Mouse (Mus musculus) midbrain, embryonic 13.5 days (tissue): ENCODE measurements around the gene Atp6v0e2. TPM values are rescaled to one million over a fixed set of nuclear protein-coding genes. Genes with fewer than 3 reads are reported as not detected.

Experiments
- ATAC-seq: fragments of 200-750 bp; cut with Nextera tagmentation; 2 replicates; pipeline ENCODE4 v1.8.0; 2017; ENCODE audit warnings: mild to moderate bottlenecking, moderate TSS enrichment, moderate library complexity
- H3K27ac ChIP-seq: fragments of 300-500 bp; sonication (generic); 2 replicates; pipeline ENCODE4 v1.5.1; 2015; ENCODE audit warnings: inconsistent platforms, mild to moderate bottlenecking, moderate library complexity
- H3K27me3 ChIP-seq: fragments of 300-500 bp; sonication (generic); 2 replicates; pipeline ENCODE4 v1.6.1; 2015; ENCODE audit warnings: mild to moderate bottlenecking, inconsistent platforms
- H3K36me3 ChIP-seq: fragments of 300-500 bp; sonication (generic); 2 replicates; pipeline ENCODE4 v1.6.1; 2015; ENCODE audit warnings: mild to moderate bottlenecking, inconsistent platforms
- H3K4me1 ChIP-seq: fragments of 300-500 bp; sonication (generic); replicated peaks from 2 replicates; pipeline ENCODE4 v1.6.1; 2015; ENCODE audit warnings: inconsistent platforms
- H3K4me2 ChIP-seq: fragments of 300-500 bp; sonication (generic); replicated peaks from 2 replicates; pipeline ENCODE4 v1.6.1; 2015; ENCODE audit warnings: moderate library complexity, mild to moderate bottlenecking, inconsistent platforms
- H3K4me3 ChIP-seq: fragments of 300-500 bp; sonication (generic); replicated peaks from 2 replicates; pipeline ENCODE4 v1.5.1; 2015; ENCODE audit warnings: mild to moderate bottlenecking, inconsistent platforms
- H3K9ac ChIP-seq: fragments of 300-500 bp; sonication (generic); replicated peaks from 2 replicates; pipeline ENCODE4 v1.6.1; 2015; ENCODE audit warnings: mild to moderate bottlenecking, inconsistent platforms
- H3K9me3 ChIP-seq: fragments of 300-500 bp; sonication (generic); 2 replicates; pipeline ENCODE4 v1.6.1; 2016; ENCODE audit warnings: mild to moderate bottlenecking, inconsistent platforms
- WGBS: fragments of 180-500 bp; shearing (Covaris S2); methylation state at CpG from one replicate; pipeline ENCODE4 v1.1.7; 2015; 5-methylcytosine and 5-hydroxymethylcytosine counted together
- polyA plus RNA-seq: library from polyadenylated mRNA; unstranded; fragments of >200 nt; fragmentation: Nextera tagmentation; extraction: Ambion mirVana; gene quantifications from 2 replicates; pipeline ENCODE4 v1.2.1, GENCODE M21; 2015

The Atp6v0e2 gene
- polyA plus RNA-seq, 1 experiment from 2014 or later: 174 TPM

GRCm38 (mm10) chr6:48541560-48542450 lies 4.4 kb downstream of the Atp6v0e2 start:
- Histone ChIP-seq H3K27ac (no peak overlapping the region), H3K4me2 (no peak overlapping the region), H3K9me3 (no peaks in the 10 kb centered on the region), H3K4me1 (peaks cover 22% of the 10 kb centered on the region), H3K4me3 (no peak overlapping the region), H3K36me3 (peaks cover 37% of the 10 kb centered on the region), H3K27me3 (no peaks in the 10 kb centered on the region), H3K9ac (no peak overlapping the region)
- ATAC-seq: no peak
- WGBS: 75% methylated on average over 7 of the region's 7 CpGs

GRCm38 (mm10) chr6:48542631-48543030 lies 5.2 kb downstream of the Atp6v0e2 start:
- Histone ChIP-seq H3K9ac (no peak overlapping the region), H3K36me3 (peaks cover 37% of the 10 kb centered on the region), H3K27me3 (no peaks in the 10 kb centered on the region), H3K27ac (no peak overlapping the region), H3K4me2 (no peak overlapping the region), H3K9me3 (no peaks in the 10 kb centered on the region), H3K4me3 (no peak overlapping the region), H3K4me1 (peaks cover 19% of the 10 kb centered on the region)
- ATAC-seq: no peak
- whole genome bisulfite sequencing: 93% methylated on average over 3 of the region's 3 CpGs

- no peaks in the 10 kb centered on the region for H3K27me3 ChIP-seq
- peaks cover 30% of the 10 kb centered on the region for H3K36me3 ChIP-seq
- no peak overlapping the region for H3K4me3 ChIP-seq
- whole genome bisulfite sequencing: 80% methylated on average over 5 of the region's 5 CpGs
- no peaks in the 10 kb centered on the region for H3K9me3 ChIP-seq
- no peak for ATAC-seq
- H3K4me1 ChIP-seq: no peaks in the 10 kb centered on the region
- H3K27ac ChIP-seq: no peak overlapping the region
- no peak overlapping the region for H3K4me2 ChIP-seq
- H3K9ac ChIP-seq: no peak overlapping the region
Measured at GRCm38 (mm10) chr6:48545251-48545650, 7.8 kb downstream of the Atp6v0e2 start.

DNA sequence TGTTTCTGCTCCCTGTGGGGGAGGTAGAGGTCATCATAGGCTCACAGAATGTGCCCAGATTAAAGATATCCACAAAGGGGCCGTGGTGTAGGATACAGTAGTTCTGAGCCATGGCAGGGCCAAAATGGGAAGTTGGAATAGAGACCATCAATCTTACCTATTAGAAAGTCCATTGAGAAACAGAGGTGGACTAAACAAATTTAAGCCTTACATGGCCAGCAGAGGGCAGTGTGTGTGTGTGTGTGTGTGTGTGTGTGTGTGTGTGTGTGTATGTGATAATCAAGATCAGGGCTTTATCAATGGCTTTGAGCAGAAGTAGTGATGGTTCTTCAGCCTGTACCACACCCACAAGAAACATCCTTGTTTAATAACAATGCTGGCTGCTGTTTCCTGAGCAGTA lies 8.9 kb downstream of the Atp6v0e2 start:
- no peak overlapping the region for H3K27ac ChIP-seq
- 67% methylated on average over 1 of the region's 1 CpGs for WGBS
- no peaks in the 10 kb centered on the region for H3K4me1 ChIP-seq
- peaks cover 20% of the 10 kb centered on the region for H3K36me3 ChIP-seq
- no peak overlapping the region for H3K4me3 ChIP-seq
- no peak overlapping the region for H3K4me2 ChIP-seq
- no peaks in the 10 kb centered on the region for H3K9me3 ChIP-seq
- peak; percentile 9; the same call in 1 of the 2 replicates for ATAC-seq
- no peaks in the 10 kb centered on the region for H3K27me3 ChIP-seq
- H3K9ac ChIP-seq: no peak overlapping the region

DNA sequence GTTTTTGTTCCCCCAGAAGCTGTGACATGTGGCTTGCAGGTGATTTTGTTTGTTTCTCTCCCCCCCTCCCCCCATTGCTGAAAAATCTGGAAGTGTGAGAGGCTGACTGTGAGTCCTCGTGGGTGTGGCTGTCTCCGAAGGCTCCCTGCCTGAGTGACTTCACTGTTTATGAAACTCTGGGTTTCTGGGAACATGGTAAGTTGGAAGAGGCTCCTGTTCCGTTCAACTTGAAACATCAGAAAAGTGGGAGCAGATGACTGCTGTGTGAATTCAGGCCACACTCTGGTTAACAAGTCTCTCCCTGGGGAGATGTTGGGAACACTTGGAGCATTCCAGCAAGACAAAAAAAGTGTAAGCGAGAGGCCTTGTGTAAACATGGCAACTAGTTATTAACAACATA lies 9.4 kb downstream of the Atp6v0e2 start:
- Histone ChIP-seq H3K9me3 (no peaks in the 10 kb centered on the region), H3K9ac (no peak overlapping the region), H3K27ac (no peak overlapping the region), H3K27me3 (no peaks in the 10 kb centered on the region), H3K4me3 (no peak overlapping the region), H3K4me2 (no peak overlapping the region), H3K4me1 (no peaks in the 10 kb centered on the region), H3K36me3 (peaks cover 14% of the 10 kb centered on the region)
- WGBS: 73% methylated on average over 4 of the region's 4 CpGs
- no peak for ATAC-seq

GRCm38 (mm10) chr6:48548314-48548713 lies 10.9 kb downstream of the Atp6v0e2 start:
- Histone ChIP-seq H3K9me3 (no peaks in the 10 kb centered on the region), H3K4me2 (no peak overlapping the region), H3K36me3 (0 out of 2 replicates have a peak, but pooled peaks cover under 1% of the 10 kb centered on the region), H3K27me3 (no peaks in the 10 kb centered on the region), H3K4me1 (no peaks in the 10 kb centered on the region), H3K4me3 (no peak overlapping the region), H3K27ac (no peak overlapping the region), H3K9ac (no peak overlapping the region)
- no peak for ATAC-seq
- 89% methylated on average over 6 of the region's 6 CpGs for WGBS

DNA sequence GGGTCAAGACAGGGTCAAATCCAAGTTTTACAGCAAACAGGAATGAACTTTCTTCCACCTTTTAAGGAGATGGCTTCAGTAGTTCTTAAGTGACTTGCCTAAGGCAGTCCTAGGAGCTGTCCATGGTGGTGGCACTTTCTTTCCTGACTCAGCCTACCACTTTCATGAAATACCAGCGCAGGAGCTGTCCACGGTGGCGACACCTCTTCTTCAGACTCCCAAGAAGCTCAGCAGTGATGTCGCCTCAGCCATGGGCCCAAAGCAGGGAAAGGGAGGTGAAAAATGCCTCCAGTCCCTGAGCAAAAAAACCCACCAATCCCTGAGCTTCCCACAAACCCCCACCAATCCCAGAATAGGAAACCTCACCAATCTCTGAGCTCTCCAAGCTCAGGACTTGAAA lies 15.5 kb downstream of the Atp6v0e2 start:
- H3K27ac ChIP-seq: no peak overlapping the region

DNA sequence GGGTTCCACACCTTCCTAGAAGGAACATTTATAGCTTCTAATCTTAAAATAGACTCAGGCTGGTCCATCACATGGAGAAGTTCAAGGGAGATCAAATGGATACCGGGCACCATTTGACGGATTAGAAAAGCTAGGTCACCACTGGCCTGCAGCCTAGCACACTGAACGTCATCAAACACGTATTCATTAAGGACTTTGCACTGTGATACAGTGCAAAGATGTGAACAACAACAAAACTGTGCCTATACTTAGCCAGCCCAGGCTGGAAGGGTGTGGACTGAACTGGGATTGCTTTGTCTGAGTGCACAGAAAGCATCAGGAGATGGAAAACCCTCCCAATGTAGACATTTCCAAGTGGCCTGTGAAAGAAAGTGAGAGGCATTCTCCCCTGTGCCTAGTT lies 16.4 kb downstream of the Atp6v0e2 start:
- ATAC-seq: peak; percentile 48
- peak overlapping the region; percentile 85 for H3K9ac ChIP-seq
- no peaks in the 10 kb centered on the region for H3K27me3 ChIP-seq
- peak overlapping the region; percentile 52 for H3K4me3 ChIP-seq
- peaks cover 14% of the 10 kb centered on the region for H3K36me3 ChIP-seq
- peak overlapping the region; percentile 97 for H3K27ac ChIP-seq
- H3K4me1 ChIP-seq: peaks cover 21% of the 10 kb centered on the region
- H3K4me2 ChIP-seq: peak overlapping the region; percentile 74
- no peaks in the 10 kb centered on the region for H3K9me3 ChIP-seq
- WGBS: 81% methylated on average over 4 of the region's 4 CpGs

More for the DNA sequence above, 15.5 kb downstream of the Atp6v0e2 start:
- no peak overlapping the region for H3K4me3 ChIP-seq
- H3K9ac ChIP-seq: no peak overlapping the region
- H3K36me3 ChIP-seq: peaks cover 10% of the 10 kb centered on the region
- H3K4me2 ChIP-seq: no peak overlapping the region
- H3K9me3 ChIP-seq: no peaks in the 10 kb centered on the region
- 73% methylated on average over 4 of the region's 4 CpGs for WGBS
- peaks cover 21% of the 10 kb centered on the region for H3K4me1 ChIP-seq
- no peaks in the 10 kb centered on the region for H3K27me3 ChIP-seq
- ATAC-seq: no peak

DNA sequence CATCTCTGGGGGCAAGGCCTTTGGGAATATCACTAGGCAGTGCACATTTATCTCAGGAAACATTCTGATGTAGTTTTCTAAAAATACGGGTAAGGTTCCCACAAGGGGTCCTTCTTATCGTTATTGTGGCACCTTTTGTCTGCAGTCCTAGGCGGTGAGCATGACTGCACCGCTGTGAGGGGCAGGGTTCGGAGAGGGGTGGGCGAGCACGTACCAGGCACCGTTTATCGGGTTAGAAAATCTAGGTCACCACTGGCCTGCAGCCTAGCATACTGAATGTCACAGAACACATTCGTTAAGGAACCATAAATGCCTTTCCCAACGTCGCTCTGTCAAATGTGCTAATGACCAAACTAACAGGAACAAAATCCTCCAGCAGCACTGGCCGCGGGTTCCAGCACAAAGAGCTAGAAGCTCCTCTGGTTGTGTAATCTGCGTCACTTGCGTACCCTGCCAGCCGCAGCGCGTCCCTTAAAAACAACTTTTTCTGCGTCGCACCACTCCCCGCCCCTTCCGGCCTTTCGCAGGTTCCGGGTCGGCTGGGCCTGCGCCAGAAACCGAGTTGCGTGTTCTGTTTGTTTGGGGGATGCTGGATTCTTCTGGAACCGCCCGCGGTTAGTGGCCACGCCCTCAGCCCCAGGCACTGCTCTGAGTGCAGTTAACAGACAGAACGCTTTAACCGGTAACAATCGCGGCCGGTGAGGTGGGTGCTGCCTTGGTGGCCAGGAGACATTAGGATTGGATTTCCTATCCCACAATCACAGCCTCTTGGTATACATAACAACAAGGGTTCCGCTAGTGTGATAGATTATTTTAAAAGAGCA lies 17.1 kb downstream of the Atp6v0e2 start, which contains the start of gene Lrrc61:
Lrrc61 (plus strand) TSS at position 517 of the 824 bp plus-strand sequence.
- peak; percentile 93 for ATAC-seq
- Histone ChIP-seq H3K4me2 (peak within 1 kb of the TSS; percentile 74), H3K4me1 (peaks cover 21% of the 10 kb centered on the region), H3K27ac (peak within 1 kb of the TSS; percentile 97), H3K27me3 (no peaks in the 10 kb centered on the region), H3K36me3 (peaks cover 19% of the 10 kb centered on the region), H3K4me3 (peak within 1 kb of the TSS; percentile 52), H3K9ac (peak within 1 kb of the TSS; percentile 85), H3K9me3 (no peaks in the 10 kb centered on the region)
- under 1% methylated on average over 39 of the region's 39 CpGs for WGBS

GRCm38 (mm10) chr6:48555104-48555890 lies 17.9 kb downstream of the Atp6v0e2 start:
- no peaks in the 10 kb centered on the region for H3K27me3 ChIP-seq
- H3K36me3 ChIP-seq: peaks cover 25% of the 10 kb centered on the region
- peak overlapping the region; percentile 85 for H3K9ac ChIP-seq
- 31% methylated on average over 13 of the region's 14 CpGs for WGBS
- peaks cover 21% of the 10 kb centered on the region for H3K4me1 ChIP-seq
- peak overlapping the region; percentile 74 for H3K4me2 ChIP-seq
- H3K9me3 ChIP-seq: no peaks in the 10 kb centered on the region
- peak; percentile 84 for ATAC-seq
- H3K27ac ChIP-seq: peak overlapping the region; percentile 97
- H3K4me3 ChIP-seq: peak overlapping the region; percentile 52

GRCm38 (mm10) chr6:48555956-48556355 lies 18.5 kb downstream of the Atp6v0e2 start:
- no peak for ATAC-seq
- H3K36me3 ChIP-seq: peaks cover 29% of the 10 kb centered on the region
- H3K9ac ChIP-seq: 0 out of 2 replicates have a peak overlapping the region, but pooled peaks have one; percentile 85
- no peaks in the 10 kb centered on the region for H3K27me3 ChIP-seq
- H3K27ac ChIP-seq: no peak overlapping the region
- no peak overlapping the region for H3K4me3 ChIP-seq
- WGBS: 89% methylated on average over 3 of the region's 3 CpGs
- no peaks in the 10 kb centered on the region for H3K9me3 ChIP-seq
- H3K4me1 ChIP-seq: peaks cover 21% of the 10 kb centered on the region
- H3K4me2 ChIP-seq: peak overlapping the region; percentile 74
